Mouse (Mus musculus) frontal cortex, postnatal 14 days (tissue): ENCODE results near the gene Tdgf1.

Experiments used
- DNase-seq, 2 experiments: peaks; one replicate each; pipeline ENCODE4 v3.0.0; 2022; ENCODE audit warnings: low spot score in 2 of 2

Tdgf1 gene

DNA sequence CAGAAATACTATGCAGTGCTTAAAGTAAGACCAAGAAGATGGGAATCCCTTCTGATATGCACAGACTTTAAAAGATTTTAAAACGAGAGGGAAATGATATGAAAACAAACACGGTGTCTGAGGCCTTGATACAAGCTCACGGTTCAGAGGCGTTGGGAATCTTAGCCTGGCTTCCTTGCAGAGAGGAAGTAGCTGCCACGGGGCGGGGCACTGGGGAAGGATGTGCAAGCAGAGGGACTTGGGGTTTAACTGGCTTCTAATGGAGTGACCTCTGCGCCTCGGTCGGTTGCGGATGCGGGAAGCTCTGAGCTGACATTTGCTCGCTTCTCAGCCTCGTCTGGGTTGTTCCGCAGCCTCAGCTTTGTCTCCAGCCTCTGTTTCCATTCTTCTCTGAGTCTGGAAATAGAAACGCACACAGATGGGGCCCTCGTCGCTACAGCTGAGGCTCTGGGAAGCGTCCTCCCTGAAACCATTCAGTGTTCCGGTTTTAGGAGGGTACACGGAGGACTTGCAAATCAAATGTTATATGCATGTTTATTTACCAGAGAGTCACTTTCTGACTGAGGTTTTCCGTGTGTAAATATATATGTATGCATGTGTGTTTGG is 31.2 kb downstream of the Tdgf1 start:
- no peak for DNase-seq

- DNase-seq, result no peak
These were observed 36.5 kb downstream of the Tdgf1 start for GRCm38 (mm10) chr9:110909371-110909967.

- no peak for DNase-seq
These were observed 37.3 kb downstream of the Tdgf1 start for GRCm38 (mm10) chr9:110908631-110909016.

- DNase-seq, result no peak
These were observed 37.9 kb downstream of the Tdgf1 start for GRCm38 (mm10) chr9:110907838-110908630.

DNA sequence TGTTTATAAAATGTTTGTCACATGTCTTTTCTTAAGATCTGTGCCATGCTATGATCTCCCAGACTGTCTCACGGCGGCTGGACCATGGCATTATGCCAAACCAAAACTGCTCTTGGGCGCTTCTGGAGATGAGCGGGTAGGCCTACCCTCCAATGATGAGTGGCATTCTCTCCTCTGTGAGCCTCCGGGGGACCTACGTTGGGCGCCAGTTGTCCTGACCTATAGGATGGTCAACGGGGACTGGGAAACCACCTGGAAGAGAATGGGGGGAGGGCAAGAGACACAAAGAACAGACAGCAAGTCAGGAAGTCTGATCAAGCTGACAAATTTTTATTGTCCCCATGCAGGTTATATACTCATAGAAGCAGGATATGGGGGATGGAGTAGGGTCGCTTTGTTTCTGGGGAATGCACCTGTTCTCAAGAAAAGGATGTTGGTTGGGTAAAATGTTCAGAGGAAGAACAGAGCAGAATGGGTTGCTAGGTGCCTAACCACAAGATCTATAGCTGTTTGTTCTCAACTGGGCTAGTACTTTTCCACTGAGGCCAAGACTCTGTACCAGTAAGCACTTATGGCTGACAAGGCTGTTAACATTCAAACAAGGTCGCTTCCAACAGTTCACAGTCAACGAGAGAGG is 38.6 kb downstream of the Tdgf1 start:
- no peak for DNase-seq

DNA sequence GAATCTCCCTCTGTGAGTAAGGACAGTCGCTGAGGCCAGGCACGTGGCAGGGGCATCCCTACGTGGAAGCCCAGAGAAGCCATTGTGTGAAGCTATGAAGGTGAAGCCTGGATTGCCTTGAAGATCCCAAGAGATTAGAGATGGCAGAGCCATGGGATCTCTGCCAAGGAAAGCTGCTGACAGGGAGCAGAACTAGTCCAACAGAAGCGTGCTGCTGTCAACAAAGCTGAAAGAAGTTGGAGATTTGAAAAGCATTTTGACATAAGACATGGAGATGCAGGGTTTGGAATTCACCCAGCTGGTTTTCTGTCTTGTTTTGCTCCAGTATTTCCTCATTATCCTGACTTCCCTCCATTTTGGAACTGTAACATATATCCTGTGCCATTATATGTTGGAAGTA is 43.7 kb downstream of the Tdgf1 start:
- no peak for DNase-seq

GRCm38 (mm10) chr9:110901204-110901603 is 44.8 kb downstream of the Tdgf1 start:
- no peak for DNase-seq

GRCm38 (mm10) chr9:110899451-110900008 is 46.4 kb downstream of the Tdgf1 start:
- no peak for DNase-seq

GRCm38 (mm10) chr9:110896595-110896994 is 49.4 kb downstream of the Tdgf1 start:
- DNase-seq, result no peak

- no peak for DNase-seq
These were observed 50.0 kb downstream of the Tdgf1 start for GRCm38 (mm10) chr9:110895994-110896393.

DNA sequence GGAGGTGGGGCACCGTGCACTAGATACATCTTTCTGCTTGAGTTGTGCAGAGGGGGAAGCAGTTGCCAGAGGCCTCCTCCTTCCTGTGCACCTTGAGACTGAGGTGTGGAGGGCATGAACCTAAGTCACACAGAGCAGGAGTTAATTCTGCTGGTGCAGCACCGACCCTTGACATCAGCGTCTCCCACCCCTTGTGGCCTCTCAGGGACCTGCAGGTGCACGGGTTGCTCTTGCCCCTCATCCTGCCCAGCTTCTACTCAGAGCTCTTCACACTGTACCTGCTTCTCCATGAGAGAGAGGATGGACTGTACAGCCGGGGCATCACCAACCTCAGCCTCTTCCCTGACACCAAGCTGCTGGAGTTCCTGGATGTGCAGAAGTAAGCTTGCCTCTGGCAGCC is 50.5 kb downstream of the Tdgf1 start:
- DNase-seq, result no peak

DNA sequence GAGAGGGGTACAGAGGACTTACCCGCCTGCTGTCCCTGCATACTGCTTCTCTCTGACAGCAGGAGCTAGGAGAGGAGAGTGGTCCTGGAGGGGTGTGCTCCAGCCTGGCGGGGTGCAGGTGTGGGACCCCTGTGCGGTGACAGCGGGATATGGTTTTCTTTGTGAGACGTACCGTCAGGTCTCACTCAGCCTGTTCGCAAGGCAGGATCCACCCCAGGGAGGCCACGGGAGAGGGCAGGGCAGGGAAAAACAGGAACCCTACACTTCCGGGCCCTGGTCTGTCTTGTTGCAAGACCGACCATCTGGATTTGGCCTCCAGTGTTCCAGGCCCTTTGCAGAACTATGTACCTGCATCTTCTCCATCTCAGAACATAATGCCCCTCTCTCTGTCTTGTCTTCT is 52.5 kb downstream of the Tdgf1 start:
- DNase-seq, result no peak

DNA sequence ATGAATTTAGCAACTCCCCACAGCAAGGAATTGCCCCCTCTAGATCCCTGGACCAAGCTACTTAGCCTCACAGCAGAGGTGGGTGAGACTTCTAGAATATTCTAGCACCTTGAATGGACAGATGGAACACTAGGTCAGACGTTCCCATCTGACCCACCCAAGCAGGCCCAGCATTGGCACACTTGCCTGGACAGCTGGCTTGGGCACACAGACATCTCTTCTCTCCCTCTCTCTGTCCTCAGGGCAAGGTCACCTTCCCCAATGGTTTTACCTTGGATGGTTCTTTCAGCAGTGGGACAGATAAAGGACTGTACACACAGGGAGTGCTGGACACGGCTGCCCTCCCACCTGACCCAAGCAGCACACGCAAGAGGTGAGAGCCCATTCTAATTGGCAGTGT is 53.4 kb downstream of the Tdgf1 start:
- DNase-seq, result no peak

GRCm38 (mm10) chr9:110891077-110891828 is 54.7 kb downstream of the Tdgf1 start:
- no peak for DNase-seq

GRCm38 (mm10) chr9:110890026-110890783 is 55.8 kb downstream of the Tdgf1 start:
- DNase-seq, result no peak
